Mouse (Mus musculus) MEL (cell line): ENCODE measurements around the gene Golga1.

Source experiments
- CHD1 ChIP-seq: IDR thresholded peaks from 2 replicates; pipeline ENCODE4 v1.6.1; 2012; ENCODE audit warnings: low read depth, mild to moderate bottlenecking, inconsistent platforms, low read length, improper control_type of control experiment
- CHD2 ChIP-seq: IDR thresholded peaks from 2 replicates; pipeline ENCODE4 v1.6.1; 2011; ENCODE audit warnings: low read length, improper control_type of control experiment
- CTCF ChIP-seq, 3 experiments: IDR thresholded peaks in 2 of 3; conservative IDR thresholded peaks in 1 of 3; 2 replicates each; pipeline ENCODE4 v1.5.1; 2011 to 2012; ENCODE audit warnings: low read length in 3 of 3, low read depth in 2 of 3, mild to moderate bottlenecking in 2 of 3, improper control_type of control experiment in 1 of 3, inconsistent platforms in 1 of 3, mixed read lengths in 1 of 3, moderate library complexity in 1 of 3; ENCODE audit not compliant: control insufficient read depth in 1 of 3, insufficient read depth in 1 of 3, poor library complexity in 1 of 3, severe bottlenecking in 1 of 3
- GATA1 ChIP-seq: IDR thresholded peaks from 2 replicates; pipeline ENCODE4 v1.6.1; 2011; ENCODE audit warnings: low read depth, low read length, improper control_type of control experiment
- MAFK ChIP-seq: IDR thresholded peaks from 2 replicates; pipeline ENCODE4 v1.6.1; 2011; ENCODE audit warnings: low read depth, mild to moderate bottlenecking, low read length, improper control_type of control experiment, borderline replicate concordance
- MAX ChIP-seq: IDR thresholded peaks from 2 replicates; pipeline ENCODE4 v1.6.1; 2011; ENCODE audit warnings: low read length, improper control_type of control experiment
- MEF2A ChIP-seq: IDR thresholded peaks from 2 replicates; pipeline ENCODE4 v1.6.1; 2014; ENCODE audit warnings: low read depth, mild to moderate bottlenecking, inconsistent platforms, low read length, improper control_type of control experiment; ENCODE audit not compliant: poor library complexity, insufficient replicate concordance, severe bottlenecking; ENCODE audit errors: extremely low read depth
- POLR2A ChIP-seq, 2 experiments: IDR thresholded peaks; 2 replicates each; pipeline ENCODE4 v1.6.1; 2011 to 2012; ENCODE audit warnings: low read length in 2 of 2, mild to moderate bottlenecking in 2 of 2, control low read depth in 1 of 2, improper control_type of control experiment in 1 of 2, low read depth in 1 of 2, moderate library complexity in 1 of 2; ENCODE audit not compliant: control insufficient read depth in 1 of 2, insufficient read depth in 1 of 2, poor library complexity in 1 of 2
- POLR2AphosphoS5 ChIP-seq: IDR thresholded peaks from 2 replicates; pipeline ENCODE4 v1.6.1; 2012; ENCODE audit warnings: low read depth, borderline replicate concordance, mild to moderate bottlenecking, inconsistent platforms, low read length, moderate library complexity, mixed read lengths
- TAL1 ChIP-seq: IDR thresholded peaks from 2 replicates; pipeline ENCODE4 v1.6.1; 2012; ENCODE audit warnings: mild to moderate bottlenecking, inconsistent platforms, low read length, moderate library complexity, mixed read lengths
- USF2 ChIP-seq, 2 experiments: IDR thresholded peaks; 2 replicates each; pipeline ENCODE4 v1.6.1; 2011 to 2012; ENCODE audit warnings: improper control_type of control experiment in 2 of 2, low read length in 2 of 2, borderline replicate concordance in 1 of 2, inconsistent platforms in 1 of 2, low read depth in 1 of 2, mild to moderate bottlenecking in 1 of 2; ENCODE audit not compliant: insufficient read depth in 1 of 2
- ZKSCAN1 ChIP-seq: IDR thresholded peaks from 2 replicates; pipeline ENCODE4 v1.6.1; 2012; ENCODE audit warnings: low read depth, mild to moderate bottlenecking, inconsistent platforms, low read length, improper control_type of control experiment, moderate library complexity

DNA sequence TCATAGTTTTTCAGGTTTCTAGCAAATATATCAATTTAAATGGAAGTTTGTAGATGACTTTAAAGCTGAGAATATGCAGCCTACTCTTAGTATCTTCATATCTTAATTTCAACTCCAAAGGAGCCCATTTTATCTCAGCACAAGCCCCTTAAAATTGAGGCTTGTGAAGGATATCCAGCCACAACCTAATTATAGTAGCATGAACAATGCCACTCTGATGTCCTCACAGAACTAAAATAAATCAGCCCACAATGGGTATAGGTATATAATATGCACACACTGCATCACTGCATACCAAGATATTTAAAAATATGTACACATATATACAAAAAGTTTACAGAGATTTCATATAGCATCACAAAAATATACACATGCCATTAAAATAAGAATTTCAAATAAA, 5.3 kb upstream of the Golga1 start:
- TF ChIP-seq MAX (no peak), TAL1 (no peak), ZKSCAN1 (no peak), CTCF (IDR thresholded peaks at IDR 0.05 in 2 of 3, conservative IDR thresholded peaks at IDR 0.05 in 1 of 3; ENCODE audit: control insufficient read depth in 1 of 3, insufficient read depth in 1 of 3, low read depth in 2 of 3, low read length in 3 of 3, poor library complexity in 1 of 3, severe bottlenecking in 1 of 3) (no peak), POLR2A (IDR thresholded peaks at IDR 0.05; ENCODE audit: control insufficient read depth in 1 of 2, insufficient read depth in 1 of 2, low read depth in 1 of 2, low read length in 2 of 2, poor library complexity in 1 of 2) (no peak), MAFK (no peak), CHD1 (no peak), CHD2 (no peak), POLR2AphosphoS5 (no peak), USF2 (IDR thresholded peaks at IDR 0.05; ENCODE audit: borderline replicate concordance in 1 of 2, insufficient read depth in 1 of 2, low read depth in 1 of 2, low read length in 2 of 2) (no peak), MEF2A (no peak), GATA1 (no peak)
